ENCODE assay signal across 8 mouse cellular contexts in genomic region chr11:83556085-83556781, GRCm38 (mm10). TPM values are rescaled to one million over a fixed set of nuclear protein-coding genes. Genes with fewer than 3 reads are reported as not detected.
A peak's percentile ranks its signal among the peaks of the same experiment; 100 is the strongest.
DNase-seq lines count a peak whose midpoint lies in the region; ATAC-seq and TF ChIP-seq lines count a peak whose summit lies in the region.

No protein-coding gene starts in this region.

- H3K4me2 ChIP-seq in kidney, embryonic 14.5 days (replicated peaks; ENCODE audit: low read depth, low read length) = no peak overlapping the region

- TF ChIP-seq CTCF in layer of hippocampus, adult 2 months (conservative IDR thresholded peaks at IDR 0.05) = peak; percentile 91

- no peaks in the 10 kb centered on the region for H3K9me3 ChIP-seq in kidney, embryonic 14.5 days (ENCODE audit: control insufficient read depth, low read length)

- peak; percentile 75 for ATAC-seq in kidney, embryonic 14.5 days (ENCODE audit: low FRiP score, low TSS enrichment)

- H3K4me1 ChIP-seq in kidney, embryonic 14.5 days (ENCODE audit: control insufficient read depth, insufficient read depth, low read length) = peaks cover 6% of the 10 kb centered on the region; the same call in 1 of the 2 replicates

- no peak overlapping the region; the same call in 1 of the 2 replicates for H3K27ac ChIP-seq in layer of hippocampus, adult 2 months
- no peak overlapping the region for H3K27ac ChIP-seq in kidney, embryonic 14.5 days (ENCODE audit: low read depth, low read length)

- H3K4me3 ChIP-seq in layer of hippocampus, adult 2 months = no peak overlapping the region
- no peak overlapping the region for H3K4me3 ChIP-seq in kidney, embryonic 14.5 days (ENCODE audit: low read length)

- H3K36me3 ChIP-seq in kidney, embryonic 14.5 days (ENCODE audit: control insufficient read depth, insufficient read depth, low read length) = no peaks in the 10 kb centered on the region

- no peaks in the 10 kb centered on the region for H3K27me3 ChIP-seq in kidney, embryonic 14.5 days (ENCODE audit: control insufficient read depth, insufficient read depth, low read length)

- DNase-seq in layer of hippocampus, adult 2 months (ENCODE audit: low spot score in 2 of 2) = peak; percentile 41 to 58
- DNase-seq in layer of hippocampus, adult 9-11 months = no peak
- DNase-seq in brain, adult 2 months (ENCODE audit: low read depth, low spot score) = peak; percentile 81
- peak; percentile 86 for DNase-seq in forelimb bud, embryonic 11.5 days (ENCODE audit: low read depth, low spot score)
- peak; percentile 60 to 85 for DNase-seq in lung, postnatal 4 days
- DNase-seq in right cerebral cortex, postnatal 4 days = peak; percentile 46
- DNase-seq in ovary, adult 18-20 months (ENCODE audit: low spot score) = no peak

- H3K9ac ChIP-seq in kidney, embryonic 14.5 days (ENCODE audit: low read depth, low read length) = no peak overlapping the region

- 30% methylated on average over 8 of the region's 8 CpGs for WGBS in kidney, embryonic 14.5 days

RNA-seq across cellular contexts. Expression of gene Ccl9, which starts 22.2 kb away (rescaled TPM):
- total RNA-seq in layer of hippocampus, adult 2 months (2021) = 1 to 10 TPM; 4.5 to 4.8 TPM
- polyA plus RNA-seq in kidney, embryonic 14.5 days (2014; fragmentation: Nextera tagmentation; extraction: Ambion mirVana) = 3.1 and 3.6 TPM in 2 replicates

RNA-seq across cellular contexts. Expression of gene Ccl5, which starts 25.9 kb away (rescaled TPM):
- not detected for total RNA-seq in layer of hippocampus, adult 2 months (2021)
- 0.69 TPM in 1 of 2 replicates, not detected in the other for polyA plus RNA-seq in kidney, embryonic 14.5 days (2014; fragmentation: Nextera tagmentation; extraction: Ambion mirVana)

RNA-seq across cellular contexts. Expression of gene Heatr9, which starts 34.3 kb away (rescaled TPM):
- not detected for total RNA-seq in layer of hippocampus, adult 2 months (2021)
- polyA plus RNA-seq in kidney, embryonic 14.5 days (2014; fragmentation: Nextera tagmentation; extraction: Ambion mirVana) = not detected in 2 replicates

RNA-seq across cellular contexts. Expression of gene Ccl6, which starts 36.7 kb away (rescaled TPM):
- total RNA-seq in layer of hippocampus, adult 2 months (2021) = 1 to 10 TPM; 1.1 to 1.4 TPM
- polyA plus RNA-seq in kidney, embryonic 14.5 days (2014; fragmentation: Nextera tagmentation; extraction: Ambion mirVana) = 4.4 and 4.6 TPM in 2 replicates

Comparison
In these comparisons a context has a peak if more than half of its experiments do, and no peak if none do; other contexts are left out.
1. DNase-seq: peak in layer of hippocampus, adult 2 months (2 of 2), brain, adult 2 months (single experiment), forelimb bud, embryonic 11.5 days (single experiment), lung, postnatal 4 days (2 of 2) and right cerebral cortex, postnatal 4 days (single experiment); none in layer of hippocampus, adult 9-11 months (single experiment) and ovary, adult 18-20 months (single experiment).